Mouse (Mus musculus) bone marrow macrophage, adult 2 months (primary cell): ENCODE measurements around the gene Hmox1.

Source experiments
- CTCF ChIP-seq: IDR thresholded peaks from 2 replicates; pipeline ENCODE4 v1.5.1; 2012; ENCODE audit warnings: low read depth, mild to moderate bottlenecking, low read length, moderate library complexity
- POLR2A ChIP-seq: IDR thresholded peaks from 2 replicates; pipeline ENCODE4 v1.6.1; 2012; ENCODE audit warnings: mild to moderate bottlenecking, low read depth, low read length, borderline replicate concordance

DNA sequence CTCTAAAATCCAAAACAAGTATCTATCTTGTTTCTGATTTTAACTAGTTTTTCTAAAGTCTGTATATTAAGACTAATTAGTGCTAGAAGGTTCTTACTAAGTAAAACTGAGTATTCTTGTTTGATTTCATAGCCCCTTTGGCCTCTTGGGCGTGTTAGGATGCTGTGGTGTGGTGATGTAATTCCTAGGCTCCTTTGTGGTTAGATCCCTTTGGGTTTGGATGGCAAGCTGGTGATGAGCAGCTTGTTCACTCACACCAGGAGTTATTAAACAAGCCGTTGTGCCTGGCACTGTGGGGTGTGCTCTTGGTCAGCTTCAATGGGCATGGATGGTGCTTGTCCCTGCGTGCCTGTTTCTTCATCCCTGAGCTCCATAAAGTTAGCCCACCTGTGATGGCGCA, 40.1 kb upstream of the Hmox1 start:
- TF ChIP-seq CTCF (no peak), POLR2A (no peak)
